Mouse (Mus musculus): Measurements from ENCODE around the gene Cdk15. TPM values are rescaled to one million over a fixed set of nuclear protein-coding genes. Genes with fewer than 3 reads are reported as not detected.

Gene Cdk15
- polyA plus RNA-seq, 1 experiment from 2014 or later: not detected

DNA sequence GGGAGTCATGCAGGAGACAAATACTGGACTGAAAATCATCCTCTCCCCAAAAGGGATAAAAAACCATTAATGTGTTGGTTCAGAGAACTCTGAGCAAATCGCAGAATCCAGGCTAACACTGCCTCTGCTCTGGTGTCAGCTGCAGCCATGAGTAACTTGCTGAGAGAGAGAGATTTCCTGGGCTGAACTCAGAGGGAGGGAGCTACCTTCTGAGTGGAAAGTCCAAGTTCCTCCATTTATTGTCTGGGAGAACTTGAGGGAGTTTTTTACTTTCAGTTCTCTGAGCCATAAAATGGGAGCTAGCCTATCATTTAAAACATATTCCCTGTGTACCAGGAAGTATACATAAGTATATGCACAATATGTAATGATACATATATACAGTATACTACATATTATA is 60.7 kb downstream of the Cdk15 start:
- H3K4me2 ChIP-seq (ENCODE audit: low read length): no peak overlapping the region
- ATAC-seq (ENCODE audit: insufficient number of reproducible peaks, insufficient read depth, low FRiP score, low read depth): no peak
- H3K4me1 ChIP-seq (ENCODE audit: control insufficient read depth in 2 of 2, insufficient read depth in 2 of 2, low read length in 2 of 2): peaks cover 3 to 6% of the 10 kb centered on the region in 2 experiments; a peak in 2 of 4 replicates
- 86% methylated on average over 1 of the region's 1 CpGs for WGBS
- no peaks in the 10 kb centered on the region for H3K36me3 ChIP-seq (ENCODE audit: control insufficient read depth, insufficient read depth, low read length)
- peaks cover 23% of the 10 kb centered on the region for H3K27me3 ChIP-seq (ENCODE audit: control insufficient read depth, insufficient read depth, low read length)
- no peak overlapping the region for H3K4me3 ChIP-seq (ENCODE audit: control insufficient read depth in 1 of 2, insufficient read depth in 1 of 2, low read depth in 1 of 2, low read length in 2 of 2)
- H3K27ac ChIP-seq (replicated peaks in 1 of 2; ENCODE audit: control insufficient read depth in 1 of 2, insufficient read depth in 1 of 2, low read depth in 2 of 2, low read length in 2 of 2): no peak overlapping the region
- no peaks in the 10 kb centered on the region for H3K9me3 ChIP-seq (ENCODE audit: control insufficient read depth, low read length)
- H3K9ac ChIP-seq (ENCODE audit: low read length): no peak overlapping the region

DNA sequence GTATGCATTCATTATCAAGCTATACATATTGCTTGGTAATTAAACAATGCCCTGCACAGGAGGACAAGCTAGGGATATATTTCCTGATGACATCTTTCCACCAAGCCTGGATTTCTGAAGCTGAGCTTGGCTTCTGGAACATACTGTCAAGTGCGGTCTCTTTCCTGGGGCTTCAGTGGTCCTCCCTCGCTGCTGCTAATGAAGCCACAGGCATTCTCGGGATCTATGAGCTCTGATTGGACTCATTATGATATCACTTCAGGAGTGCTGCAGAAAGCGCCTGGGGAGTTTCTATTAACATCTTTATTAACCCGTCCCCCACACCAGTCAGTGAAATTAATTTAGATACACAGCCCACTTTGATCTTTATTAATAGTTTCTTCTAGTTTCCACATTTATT is 62.2 kb downstream of the Cdk15 start:
- peaks cover 5 to 6% of the 10 kb centered on the region in 2 experiments; a peak in 2 of 4 replicates for H3K4me1 ChIP-seq (ENCODE audit: control insufficient read depth in 2 of 2, insufficient read depth in 2 of 2, low read length in 2 of 2)
- no peaks in the 10 kb centered on the region for H3K36me3 ChIP-seq (ENCODE audit: control insufficient read depth, insufficient read depth, low read length)
- no peaks in the 10 kb centered on the region for H3K9me3 ChIP-seq (ENCODE audit: control insufficient read depth, low read length)
- H3K4me3 ChIP-seq (ENCODE audit: control insufficient read depth in 1 of 2, insufficient read depth in 1 of 2, low read depth in 1 of 2, low read length in 2 of 2): no peak overlapping the region
- H3K27ac ChIP-seq (replicated peaks in 1 of 2; ENCODE audit: control insufficient read depth in 1 of 2, insufficient read depth in 1 of 2, low read depth in 2 of 2, low read length in 2 of 2): no peak overlapping the region
- H3K9ac ChIP-seq (ENCODE audit: low read length): no peak overlapping the region
- WGBS: 62% methylated on average over 5 of the region's 5 CpGs
- ATAC-seq (ENCODE audit: insufficient number of reproducible peaks, insufficient read depth, low FRiP score, low read depth): no peak
- peaks cover 19% of the 10 kb centered on the region for H3K27me3 ChIP-seq (ENCODE audit: control insufficient read depth, insufficient read depth, low read length)
- H3K4me2 ChIP-seq (ENCODE audit: low read length): no peak overlapping the region

DNA sequence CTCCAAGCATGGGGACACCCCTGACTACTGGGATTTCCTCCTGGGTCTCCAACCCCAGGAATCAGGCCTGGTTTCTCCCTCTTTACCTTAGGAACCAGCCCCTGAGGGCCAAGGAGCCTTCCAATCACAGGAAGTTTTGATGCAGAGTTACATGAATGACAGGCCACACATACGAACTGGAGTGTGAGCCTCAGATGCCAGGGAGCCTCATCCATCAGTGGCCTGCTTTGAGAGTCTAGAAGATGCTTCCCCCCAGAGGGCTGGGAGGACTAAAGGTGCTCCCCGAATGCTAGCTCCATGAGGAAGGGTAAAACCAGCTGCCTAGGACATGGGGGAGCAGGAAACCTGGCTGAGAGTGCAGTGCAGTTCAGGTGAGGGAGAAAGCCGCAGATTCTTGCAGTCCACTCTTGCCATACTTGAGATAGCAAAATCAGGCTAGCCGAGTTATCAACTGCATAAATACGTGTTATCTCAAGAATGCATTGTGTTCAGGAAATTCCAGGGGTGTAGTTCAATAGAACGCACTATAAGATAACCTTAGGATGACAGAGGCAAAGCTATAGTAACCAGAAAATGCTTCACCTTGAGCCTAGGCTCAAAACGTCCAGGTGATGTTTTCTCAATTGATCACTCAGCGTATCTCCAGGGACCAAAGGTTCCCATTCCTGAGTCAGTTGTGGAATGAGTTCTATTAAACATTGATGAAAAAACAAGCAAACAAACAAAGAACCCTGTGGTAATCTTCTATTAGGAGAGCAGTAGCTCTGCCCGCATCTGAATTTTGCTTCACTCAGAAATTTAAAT is 64.6 kb downstream of the Cdk15 start:
- 40% methylated on average over 9 of the region's 9 CpGs for WGBS
- H3K4me1 ChIP-seq (ENCODE audit: control insufficient read depth in 2 of 2, insufficient read depth in 2 of 2, low read length in 2 of 2): peaks cover 5 to 6% of the 10 kb centered on the region in 2 experiments; a peak in 2 of 4 replicates
- peaks cover 7% of the 10 kb centered on the region for H3K27me3 ChIP-seq (ENCODE audit: control insufficient read depth, insufficient read depth, low read length)
- H3K36me3 ChIP-seq (ENCODE audit: control insufficient read depth, insufficient read depth, low read length): no peaks in the 10 kb centered on the region
- H3K9ac ChIP-seq (ENCODE audit: low read length): no peak overlapping the region
- no peak for ATAC-seq (ENCODE audit: insufficient number of reproducible peaks, insufficient read depth, low FRiP score, low read depth)
- no peak overlapping the region for H3K4me3 ChIP-seq (ENCODE audit: control insufficient read depth in 1 of 2, insufficient read depth in 1 of 2, low read depth in 1 of 2, low read length in 2 of 2)
- H3K9me3 ChIP-seq (ENCODE audit: control insufficient read depth, low read length): no peaks in the 10 kb centered on the region
- no peak overlapping the region for H3K4me2 ChIP-seq (ENCODE audit: low read length)
- no peak overlapping the region for H3K27ac ChIP-seq (replicated peaks in 1 of 2; ENCODE audit: control insufficient read depth in 1 of 2, insufficient read depth in 1 of 2, low read depth in 2 of 2, low read length in 2 of 2)

DNA sequence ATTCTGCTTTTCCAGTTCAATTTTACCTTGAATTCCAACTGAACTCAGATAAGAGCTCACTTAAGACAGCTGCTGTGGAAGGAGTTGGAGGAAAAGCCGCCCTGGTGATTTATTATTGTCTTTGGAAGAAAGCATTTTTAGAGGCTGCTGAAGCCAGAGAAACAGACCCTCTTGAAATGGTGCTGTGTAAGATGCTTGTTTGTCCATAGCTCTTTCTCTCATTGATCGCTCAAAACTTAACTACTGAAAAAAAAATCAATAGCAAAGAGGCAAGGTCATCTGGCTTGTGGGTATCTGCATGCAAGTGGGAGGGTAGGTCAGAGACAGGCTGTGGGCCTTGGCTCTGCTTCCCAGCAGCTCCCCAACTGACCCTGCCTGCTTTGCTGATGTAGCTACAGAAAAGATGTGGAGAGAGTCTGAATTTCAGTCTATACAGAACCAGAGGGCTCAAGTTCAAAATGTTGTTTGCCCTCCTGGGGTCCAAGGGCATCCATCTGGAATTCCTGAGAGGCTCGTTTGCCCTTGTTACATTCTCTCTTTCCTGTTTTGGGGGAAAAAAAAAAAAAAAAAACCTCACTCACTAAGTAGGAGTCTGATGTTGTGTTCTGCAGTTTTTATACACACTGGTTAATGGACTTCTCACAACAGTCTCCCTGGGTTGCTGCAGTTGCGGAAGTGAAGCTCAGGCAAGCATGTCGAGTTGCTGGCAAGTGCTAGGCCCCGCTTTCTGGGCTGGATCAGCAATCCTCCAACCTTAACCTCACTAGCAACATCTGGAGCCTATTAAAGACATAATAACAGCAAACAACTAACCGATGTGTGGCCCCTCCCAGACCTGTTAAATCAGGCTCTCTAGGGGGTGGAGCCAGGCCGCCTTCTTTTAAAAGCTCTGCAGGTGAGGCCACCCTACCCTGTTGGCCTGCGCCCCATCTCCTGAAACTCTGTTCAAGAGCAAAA is 65.5 kb downstream of the Cdk15 start:
- Histone ChIP-seq H3K27ac (replicated peaks in 1 of 2; ENCODE audit: control insufficient read depth in 1 of 2, insufficient read depth in 1 of 2, low read depth in 2 of 2, low read length in 2 of 2) (0 out of 4 replicates have a peak overlapping the region, but pooled peaks of 1 of the 2 experiments have one; percentile 20), H3K4me2 (ENCODE audit: low read length) (no peak overlapping the region), H3K36me3 (ENCODE audit: control insufficient read depth, insufficient read depth, low read length) (no peaks in the 10 kb centered on the region), H3K27me3 (ENCODE audit: control insufficient read depth, insufficient read depth, low read length) (peaks cover 7% of the 10 kb centered on the region), H3K4me3 (ENCODE audit: control insufficient read depth in 1 of 2, insufficient read depth in 1 of 2, low read depth in 1 of 2, low read length in 2 of 2) (no peak overlapping the region), H3K9ac (ENCODE audit: low read length) (no peak overlapping the region), H3K9me3 (ENCODE audit: control insufficient read depth, low read length) (no peaks in the 10 kb centered on the region), H3K4me1 (ENCODE audit: control insufficient read depth in 2 of 2, insufficient read depth in 2 of 2, low read length in 2 of 2) (peaks cover 5 to 6% of the 10 kb centered on the region in 2 experiments; a peak in 2 of 4 replicates)
- ATAC-seq (ENCODE audit: insufficient number of reproducible peaks, insufficient read depth, low FRiP score, low read depth): no peak
- WGBS: 61% methylated on average over 9 of the region's 9 CpGs

DNA sequence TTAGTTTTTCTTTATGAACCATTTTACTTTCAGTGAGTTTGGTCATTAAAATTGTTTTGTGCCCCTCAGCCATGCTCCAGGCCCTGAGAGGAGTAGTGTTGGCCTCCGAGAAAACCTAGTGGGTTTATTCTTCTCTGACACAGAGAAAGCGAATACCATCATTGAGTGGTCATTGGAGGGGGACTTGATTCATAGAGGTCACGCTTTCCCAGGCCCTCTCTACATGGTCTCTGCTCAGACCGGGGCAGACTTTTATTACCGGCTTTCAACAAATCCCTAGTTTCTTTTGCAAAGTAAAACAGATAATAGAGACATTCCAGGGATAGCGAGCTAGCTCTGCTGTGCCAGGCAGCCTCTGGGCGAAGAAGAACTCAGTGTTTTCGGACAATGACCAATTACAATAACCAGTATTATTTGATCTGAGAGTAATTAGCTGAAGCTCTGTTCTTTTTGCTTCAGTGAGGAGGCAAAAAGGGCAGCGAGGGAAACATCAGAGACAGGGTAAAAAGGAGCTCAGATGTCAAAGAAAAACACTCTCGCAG is 70.2 kb downstream of the Cdk15 start:
- H3K27me3 ChIP-seq (ENCODE audit: control insufficient read depth, insufficient read depth, low read length): peaks cover 13% of the 10 kb centered on the region
- H3K9me3 ChIP-seq (ENCODE audit: control insufficient read depth, low read length): no peaks in the 10 kb centered on the region
- no peaks in the 10 kb centered on the region for H3K36me3 ChIP-seq (ENCODE audit: control insufficient read depth, insufficient read depth, low read length)
- H3K9ac ChIP-seq (ENCODE audit: low read length): no peak overlapping the region
- no peak overlapping the region for H3K4me2 ChIP-seq (ENCODE audit: low read length)
- no peak overlapping the region for H3K4me3 ChIP-seq (ENCODE audit: control insufficient read depth in 1 of 2, insufficient read depth in 1 of 2, low read depth in 1 of 2, low read length in 2 of 2)
- 71% methylated on average over 10 of the region's 10 CpGs for WGBS
- no peak overlapping the region for H3K27ac ChIP-seq (replicated peaks in 1 of 2; ENCODE audit: control insufficient read depth in 1 of 2, insufficient read depth in 1 of 2, low read depth in 2 of 2, low read length in 2 of 2)
- peaks cover 0 to 2% of the 10 kb centered on the region in 2 experiments; a peak in 1 of 4 replicates for H3K4me1 ChIP-seq (ENCODE audit: control insufficient read depth in 2 of 2, insufficient read depth in 2 of 2, low read length in 2 of 2)
- ATAC-seq (ENCODE audit: insufficient number of reproducible peaks, insufficient read depth, low FRiP score, low read depth): no peak

DNA sequence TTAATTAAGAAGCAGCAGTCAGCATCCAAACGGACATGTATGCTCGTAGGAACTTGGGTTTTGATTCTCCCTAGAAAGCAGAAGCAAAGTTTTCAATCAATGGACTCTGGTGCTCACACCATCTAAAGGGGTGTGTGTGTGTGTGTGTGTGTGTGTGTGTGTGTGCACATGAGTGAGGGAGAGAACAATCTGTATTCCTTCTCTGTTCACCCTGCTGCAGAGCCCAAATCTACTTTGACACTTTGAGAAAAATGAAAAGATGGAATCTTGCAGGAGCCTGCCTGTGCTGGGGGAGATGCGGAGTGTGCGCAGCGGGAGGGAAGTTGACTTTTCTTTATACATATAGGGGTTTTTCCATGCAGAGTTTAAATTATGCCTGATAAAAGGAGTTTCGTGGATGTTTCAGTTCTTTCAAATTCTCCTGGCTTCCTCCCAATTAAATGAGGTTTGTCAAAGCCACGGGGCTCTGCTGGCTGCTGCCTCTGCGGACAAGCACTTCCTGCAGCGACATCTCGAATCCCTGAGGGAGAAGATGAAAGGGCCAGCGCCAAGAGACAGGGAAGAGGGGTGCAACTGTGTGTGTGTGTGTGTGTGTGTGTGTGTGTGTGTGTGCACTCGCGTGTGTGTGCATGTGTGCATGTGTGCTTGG is 76.2 kb downstream of the Cdk15 start:
- H3K4me1 ChIP-seq (ENCODE audit: control insufficient read depth in 2 of 2, insufficient read depth in 2 of 2, low read length in 2 of 2): peaks cover 9 to 15% of the 10 kb centered on the region in 2 experiments; a peak in 3 of 4 replicates
- H3K9ac ChIP-seq (ENCODE audit: low read length): no peak overlapping the region
- H3K36me3 ChIP-seq (ENCODE audit: control insufficient read depth, insufficient read depth, low read length): no peaks in the 10 kb centered on the region
- H3K27me3 ChIP-seq (ENCODE audit: control insufficient read depth, insufficient read depth, low read length): peaks cover 29% of the 10 kb centered on the region
- H3K9me3 ChIP-seq (ENCODE audit: control insufficient read depth, low read length): no peaks in the 10 kb centered on the region
- WGBS: 51% methylated on average over 13 of the region's 13 CpGs
- no peak overlapping the region for H3K27ac ChIP-seq (replicated peaks in 1 of 2; ENCODE audit: control insufficient read depth in 1 of 2, insufficient read depth in 1 of 2, low read depth in 2 of 2, low read length in 2 of 2)
- H3K4me3 ChIP-seq (ENCODE audit: control insufficient read depth in 1 of 2, insufficient read depth in 1 of 2, low read depth in 1 of 2, low read length in 2 of 2): no peak overlapping the region
- no peak for ATAC-seq (ENCODE audit: insufficient number of reproducible peaks, insufficient read depth, low FRiP score, low read depth)
- no peak overlapping the region for H3K4me2 ChIP-seq (ENCODE audit: low read length)

DNA sequence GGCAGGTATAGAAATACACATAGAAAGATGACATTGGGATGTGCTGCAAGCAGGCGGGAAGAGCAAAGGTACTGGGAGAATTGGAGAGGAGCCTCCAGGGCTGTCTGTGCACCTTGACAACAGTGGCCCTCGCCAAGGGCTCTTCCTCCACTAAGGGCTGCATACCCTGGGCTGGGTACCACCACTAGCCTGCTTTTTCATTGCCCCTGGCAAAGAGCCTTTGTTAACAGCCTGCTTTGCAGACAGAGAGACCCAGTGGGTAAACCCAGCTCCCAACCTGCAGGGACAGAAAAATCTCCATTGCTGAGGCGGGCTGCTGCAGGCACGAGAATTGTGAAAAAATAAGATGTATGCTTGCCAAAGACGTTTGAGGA is 76.7 kb downstream of the Cdk15 start:
- Histone ChIP-seq H3K4me3 (ENCODE audit: control insufficient read depth in 1 of 2, insufficient read depth in 1 of 2, low read depth in 1 of 2, low read length in 2 of 2) (no peak overlapping the region), H3K27me3 (ENCODE audit: control insufficient read depth, insufficient read depth, low read length) (peaks cover 29% of the 10 kb centered on the region), H3K27ac (replicated peaks in 1 of 2; ENCODE audit: control insufficient read depth in 1 of 2, insufficient read depth in 1 of 2, low read depth in 2 of 2, low read length in 2 of 2) (no peak overlapping the region), H3K4me2 (ENCODE audit: low read length) (no peak overlapping the region), H3K36me3 (ENCODE audit: control insufficient read depth, insufficient read depth, low read length) (no peaks in the 10 kb centered on the region), H3K9me3 (ENCODE audit: control insufficient read depth, low read length) (no peaks in the 10 kb centered on the region), H3K9ac (ENCODE audit: low read length) (no peak overlapping the region), H3K4me1 (ENCODE audit: control insufficient read depth in 2 of 2, insufficient read depth in 2 of 2, low read length in 2 of 2) (peaks cover 9 to 15% of the 10 kb centered on the region in 2 experiments; a peak in 3 of 4 replicates)
- WGBS: 74% methylated on average over 5 of the region's 5 CpGs
- ATAC-seq (ENCODE audit: insufficient number of reproducible peaks, insufficient read depth, low FRiP score, low read depth): no peak
